Mouse (Mus musculus): ENCODE results near the gene Gm10065.

GRCm38 (mm10) chr13:21440503-21441206 is 38.6 kb downstream of the Gm10065 start, which contains the start of gene Pgbd1:
- no peak for TF ChIP-seq FLI1 (IDR thresholded peaks at IDR 0.05; ENCODE audit: low read length)
- TF ChIP-seq GATA1 (IDR thresholded peaks at IDR 0.05; ENCODE audit: borderline replicate concordance, low read length) = no peak
